Mouse (Mus musculus): ENCODE results near the gene Ankfy1.

- TF ChIP-seq CTCF (IDR thresholded peaks at IDR 0.05) (no peak), POLR2A (IDR thresholded peaks at IDR 0.05; ENCODE audit: insufficient read depth, low read depth, low read length) (no peak), EP300 (IDR thresholded peaks at IDR 0.05; ENCODE audit: insufficient read depth, low read depth, low read length) (no peak)
These were observed 6.4 kb upstream of the Ankfy1 start for GRCm38 (mm10) chr11:72683402-72683801.
